Mouse (Mus musculus) kidney, embryonic 15.5 days (tissue): ENCODE results near the gene Nle1. TPM values are rescaled to one million over a fixed set of nuclear protein-coding genes. Genes with fewer than 3 reads are reported as not detected.

ENCODE experiments used
- ATAC-seq: fragments of 200-750 bp; cut with Nextera tagmentation; replicated peaks from 2 replicates; pipeline ENCODE4 v1.8.0; 2017; ENCODE audit warnings: moderate TSS enrichment; ENCODE audit not compliant: low FRiP score
- H3K27ac ChIP-seq: fragments of 300-500 bp; sonication (generic); 2 replicates; pipeline ENCODE4 v1.5.1; 2015; ENCODE audit warnings: mild to moderate bottlenecking, inconsistent platforms
- H3K27me3 ChIP-seq: fragments of 300-500 bp; sonication (generic); 2 replicates; pipeline ENCODE4 v1.6.1; 2015; ENCODE audit warnings: inconsistent platforms
- H3K36me3 ChIP-seq: fragments of 300-500 bp; sonication (generic); 2 replicates; pipeline ENCODE4 v1.6.1; 2015; ENCODE audit warnings: inconsistent platforms
- H3K4me1 ChIP-seq: fragments of 300-500 bp; sonication (generic); 2 replicates; pipeline ENCODE4 v1.6.1; 2015; ENCODE audit warnings: inconsistent platforms
- H3K4me2 ChIP-seq: fragments of 300-500 bp; sonication (generic); 2 replicates; pipeline ENCODE4 v1.6.1; 2015; ENCODE audit warnings: moderate library complexity, mild to moderate bottlenecking, inconsistent platforms
- H3K4me3 ChIP-seq: fragments of 300-500 bp; sonication (generic); replicated peaks from 2 replicates; pipeline ENCODE4 v1.5.1; 2015; ENCODE audit warnings: mild to moderate bottlenecking, inconsistent platforms
- H3K9ac ChIP-seq: fragments of 300-500 bp; sonication (generic); 2 replicates; pipeline ENCODE4 v1.6.1; 2015; ENCODE audit warnings: mild to moderate bottlenecking, inconsistent platforms
- H3K9me3 ChIP-seq: fragments of 300-500 bp; sonication (generic); replicated peaks from 2 replicates; pipeline ENCODE4 v1.6.1; 2016; ENCODE audit warnings: inconsistent platforms
- WGBS: fragments of 180-500 bp; shearing (Covaris S2); methylation state at CpG from one replicate; pipeline ENCODE4 v1.1.7; 2015; ENCODE audit warnings: mixed read lengths; 5-methylcytosine and 5-hydroxymethylcytosine counted together
- polyA plus RNA-seq: library from polyadenylated mRNA; unstranded; fragments of >200 nt; fragmentation: Nextera tagmentation; extraction: Ambion mirVana; gene quantifications from 2 replicates; pipeline ENCODE4 v1.2.1, GENCODE M21; 2015

Gene Nle1
- polyA plus RNA-seq, 1 experiment from 2014 or later = 40.0 TPM

DNA sequence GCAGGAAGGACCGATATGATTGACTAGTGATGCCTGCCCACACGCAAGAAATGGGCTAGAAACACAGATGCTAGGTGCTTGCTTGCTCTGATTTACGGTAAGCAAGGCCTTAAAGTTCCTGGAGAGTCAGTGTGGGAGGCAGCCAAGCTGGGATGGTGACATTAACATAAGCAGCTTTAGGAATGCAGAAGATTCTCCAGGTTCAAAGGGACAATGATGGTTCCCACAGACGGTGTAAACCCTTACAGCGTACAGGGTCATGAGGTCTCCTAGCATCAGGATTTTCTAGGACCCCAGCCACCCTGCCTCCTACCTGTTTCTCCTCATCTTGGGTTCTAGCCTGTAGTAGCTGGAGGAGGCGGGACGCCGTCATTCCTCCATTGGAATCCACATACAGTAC lies 25.0 kb downstream of the Nle1 start:
- no peak for ATAC-seq
- peaks cover 4% of the 10 kb centered on the region; the same call in 1 of the 2 replicates for H3K4me1 ChIP-seq

DNA sequence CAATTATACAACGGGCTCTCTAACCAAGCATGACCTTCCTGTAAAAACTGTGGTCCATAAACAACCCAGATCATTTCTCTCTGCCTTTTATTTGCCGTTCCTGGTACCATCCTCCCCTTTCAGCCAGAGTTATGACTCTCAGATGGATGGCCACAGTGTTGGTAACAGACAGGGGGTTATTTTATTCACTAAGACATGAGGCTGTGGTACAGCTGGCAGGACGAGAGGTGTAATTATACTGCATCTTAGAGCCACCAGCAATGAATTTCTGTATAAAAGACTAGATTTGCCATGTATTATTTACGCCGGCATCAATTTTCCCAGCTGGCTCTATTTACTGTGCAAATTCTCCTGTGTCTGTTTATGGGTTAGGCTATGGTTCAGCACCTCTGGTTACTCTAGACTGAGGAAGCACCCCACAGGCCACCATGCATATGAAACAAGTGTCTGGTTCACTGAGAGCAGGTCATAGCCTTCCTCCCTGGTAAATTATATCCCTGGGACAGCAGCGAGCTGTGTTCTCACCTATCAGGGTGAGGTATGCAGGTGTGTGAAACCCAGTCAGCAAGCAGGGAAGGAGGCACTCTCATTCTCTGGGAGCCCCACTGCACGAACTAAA lies 30.4 kb downstream of the Nle1 start:
- peak; percentile 66 for ATAC-seq
- H3K27ac ChIP-seq = peak overlapping the region; percentile 46; the same call in 1 of the 2 replicates
- no peak overlapping the region for H3K4me2 ChIP-seq
- H3K9me3 ChIP-seq = no peaks in the 10 kb centered on the region
- H3K9ac ChIP-seq = no peak overlapping the region
- H3K4me3 ChIP-seq = no peak overlapping the region
- WGBS = 53% methylated on average over 7 of the region's 7 CpGs
- H3K27me3 ChIP-seq = no peaks in the 10 kb centered on the region
- H3K4me1 ChIP-seq = 0 out of 2 replicates have a peak, but pooled peaks cover 3% of the 10 kb centered on the region
- H3K36me3 ChIP-seq = peaks cover 15% of the 10 kb centered on the region

More for the DNA sequence above, 25.0 kb downstream of the Nle1 start:
- H3K27me3 ChIP-seq = no peaks in the 10 kb centered on the region
- no peaks in the 10 kb centered on the region for H3K9me3 ChIP-seq
- 58% methylated on average over 8 of the region's 8 CpGs for WGBS
- no peak overlapping the region for H3K4me3 ChIP-seq
- H3K9ac ChIP-seq = no peak overlapping the region
- no peak overlapping the region for H3K27ac ChIP-seq
- no peak overlapping the region for H3K4me2 ChIP-seq
- peaks cover 15% of the 10 kb centered on the region for H3K36me3 ChIP-seq

DNA sequence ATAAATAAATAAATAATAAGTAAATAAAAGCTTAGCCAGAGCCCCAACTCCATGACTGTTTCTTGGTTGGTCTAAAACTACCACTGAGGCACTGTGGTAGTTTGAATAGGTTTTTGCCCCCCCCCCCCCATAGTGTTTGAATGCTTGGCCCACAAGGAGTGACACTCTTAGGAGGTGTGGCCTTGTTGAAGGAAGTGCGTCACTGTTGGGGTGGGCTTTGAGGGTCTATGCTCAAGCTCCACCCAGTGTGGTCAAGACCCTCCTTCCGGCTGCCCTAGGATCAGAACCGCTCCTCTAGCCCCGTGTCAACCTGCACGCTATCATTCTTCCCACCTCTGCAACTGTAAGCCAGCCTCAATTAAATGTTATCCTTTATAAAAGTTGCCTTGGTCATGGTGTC lies 32.6 kb downstream of the Nle1 start:
- H3K4me1 ChIP-seq = 0 out of 2 replicates have a peak, but pooled peaks cover 3% of the 10 kb centered on the region
- H3K36me3 ChIP-seq = peaks cover 8% of the 10 kb centered on the region
- H3K4me3 ChIP-seq = no peak overlapping the region
- no peaks in the 10 kb centered on the region for H3K9me3 ChIP-seq
- no peak for ATAC-seq
- no peaks in the 10 kb centered on the region for H3K27me3 ChIP-seq
- 90% methylated on average over 5 of the region's 5 CpGs for WGBS
- no peak overlapping the region for H3K27ac ChIP-seq
- H3K4me2 ChIP-seq = no peak overlapping the region
- H3K9ac ChIP-seq = no peak overlapping the region

DNA sequence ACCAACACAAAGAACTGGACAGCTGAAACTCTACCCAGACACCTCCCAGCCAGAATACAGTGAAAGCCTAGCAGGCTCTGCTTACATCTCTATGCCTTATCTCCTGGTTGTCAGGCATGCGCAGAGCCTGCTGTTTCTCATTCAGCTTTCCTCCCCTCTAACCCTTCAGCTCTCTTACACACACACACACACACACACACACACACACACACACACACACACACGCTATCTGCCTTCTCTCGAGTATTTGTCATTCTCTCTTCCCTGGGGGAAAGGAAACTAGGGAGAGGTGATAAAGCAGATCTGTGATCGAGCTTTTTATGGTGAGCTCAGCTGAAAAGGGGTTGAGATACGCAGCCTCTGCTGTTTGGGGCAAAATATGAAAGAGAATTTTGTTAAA lies 33.3 kb downstream of the Nle1 start:
- 56% methylated on average over 5 of the region's 5 CpGs for WGBS
- Histone ChIP-seq H3K9ac (no peak overlapping the region), H3K27me3 (no peaks in the 10 kb centered on the region), H3K9me3 (no peaks in the 10 kb centered on the region), H3K4me1 (peaks cover 5% of the 10 kb centered on the region; the same call in 1 of the 2 replicates), H3K27ac (no peak overlapping the region), H3K4me2 (no peak overlapping the region), H3K4me3 (no peak overlapping the region), H3K36me3 (peaks cover 7% of the 10 kb centered on the region)
- no peak for ATAC-seq

DNA sequence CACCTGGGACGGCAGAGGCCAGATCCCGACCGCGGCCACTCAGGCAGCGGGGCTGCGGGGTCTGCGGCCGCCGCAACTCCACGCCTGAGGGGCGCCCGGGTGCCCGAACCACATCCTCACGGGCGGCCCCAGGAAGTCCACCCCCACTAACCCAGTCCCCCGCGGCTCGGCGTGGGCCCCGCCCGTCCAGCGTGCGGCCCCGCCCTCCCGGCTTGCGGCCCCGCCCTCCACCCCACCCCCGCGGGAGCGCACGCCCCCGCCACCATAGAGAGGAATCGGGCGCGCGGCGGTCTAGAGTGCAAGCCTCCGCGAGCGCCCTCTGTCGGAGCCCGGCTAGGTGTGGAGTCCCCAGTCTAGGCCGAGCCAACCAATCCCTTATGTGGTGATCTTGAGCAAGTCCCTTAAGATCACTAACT lies 37.2 kb downstream of the Nle1 start, which contains the start of gene Rffl:
Gene Rffl, minus strand, starts transcription at position 180 of the 416 bp plus-strand sequence.
- Histone ChIP-seq H3K4me3 (peak within 1 kb of the TSS; percentile 96), H3K36me3 (no peaks in the 10 kb centered on the region), H3K9ac (peak within 1 kb of the TSS; percentile 72), H3K27ac (peak within 1 kb of the TSS; percentile 93), H3K4me2 (peak within 1 kb of the TSS; percentile 77), H3K9me3 (no peaks in the 10 kb centered on the region), H3K4me1 (peaks cover 9% of the 10 kb centered on the region; the same call in 1 of the 2 replicates), H3K27me3 (no peaks in the 10 kb centered on the region)
- peak; percentile 96 for ATAC-seq
- under 1% methylated on average over 42 of the region's 43 CpGs for WGBS

DNA sequence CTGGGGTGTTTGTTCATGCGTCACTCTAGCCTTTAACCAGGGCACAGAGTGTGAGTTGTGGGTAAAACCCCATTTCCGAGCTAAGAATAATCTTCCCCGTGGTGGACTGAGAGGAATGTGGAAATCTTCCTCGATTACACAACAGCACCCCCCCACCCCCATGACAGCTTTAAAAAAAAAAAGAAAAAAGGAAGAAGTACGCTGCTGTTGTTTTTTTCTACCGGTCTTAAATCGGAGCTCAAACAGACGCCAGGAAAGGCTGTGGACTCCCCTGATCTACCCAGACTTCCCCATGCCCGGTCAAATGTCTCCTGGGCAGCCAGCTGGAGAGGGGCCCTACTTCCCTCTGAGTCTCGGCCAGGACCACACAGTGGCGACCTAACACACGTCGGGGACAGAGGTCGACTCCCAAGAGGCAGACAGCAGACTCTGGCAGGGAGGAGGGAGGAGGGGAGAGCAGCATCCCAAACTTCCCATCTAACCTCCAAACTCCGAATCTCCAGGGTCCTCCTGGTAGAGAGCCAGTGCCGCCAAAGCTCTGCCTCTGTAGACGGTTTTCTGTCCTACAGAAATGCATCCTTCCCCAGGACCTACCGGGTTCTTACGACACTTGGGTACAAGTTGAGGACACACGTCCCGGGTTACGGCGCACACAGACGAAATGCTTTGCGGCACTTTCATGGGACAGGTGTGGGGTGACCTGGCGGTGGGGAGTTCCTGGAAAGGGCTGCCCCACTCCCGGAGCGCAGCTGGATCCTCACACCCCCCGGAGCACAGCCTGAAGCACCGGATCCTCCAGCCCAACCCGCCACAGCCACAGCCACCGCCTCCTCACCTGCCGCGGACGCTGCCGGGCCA lies 37.8 kb downstream of the Nle1 start:
- ATAC-seq = peak; percentile 91
- Histone ChIP-seq H3K4me1 (peaks cover 9% of the 10 kb centered on the region; the same call in 1 of the 2 replicates), H3K27ac (peak overlapping the region; percentile 93), H3K4me2 (peak overlapping the region; percentile 77), H3K9me3 (no peaks in the 10 kb centered on the region), H3K36me3 (no peaks in the 10 kb centered on the region), H3K27me3 (no peaks in the 10 kb centered on the region), H3K9ac (peak overlapping the region; percentile 72), H3K4me3 (peak overlapping the region; percentile 96)
- 1% methylated on average over 36 of the region's 36 CpGs for WGBS

DNA sequence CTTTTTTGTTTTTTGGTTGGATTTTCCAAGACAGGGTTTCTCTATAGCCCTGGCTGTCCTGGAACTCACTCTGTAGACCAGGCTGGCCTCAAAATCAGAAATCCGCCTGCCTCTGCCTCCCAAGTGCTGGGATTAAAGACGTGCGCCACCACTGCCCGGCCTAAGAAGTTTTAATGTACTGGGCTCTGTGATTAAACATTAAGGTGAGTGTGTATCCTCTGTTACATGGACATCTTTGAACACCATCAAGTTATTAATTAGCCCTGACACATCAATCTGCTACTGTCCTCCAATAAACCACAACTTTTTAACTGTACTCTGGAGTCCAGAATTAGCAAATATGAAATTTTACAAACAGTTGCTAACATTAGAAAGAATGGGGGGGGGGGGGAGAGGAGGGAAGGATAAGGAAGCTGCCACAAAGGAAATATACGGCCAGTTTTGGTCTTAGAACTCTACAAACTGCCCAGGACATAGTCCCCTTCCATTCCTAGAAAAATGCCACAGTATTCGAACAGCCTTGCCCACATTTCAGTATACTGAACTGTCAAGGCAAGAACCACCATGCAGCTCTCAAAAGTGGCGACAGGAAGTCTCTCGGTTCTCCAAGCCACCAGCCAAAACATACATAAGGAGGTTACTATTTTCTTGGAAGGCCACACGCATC lies 38.6 kb downstream of the Nle1 start:
- 54% methylated on average over 9 of the region's 9 CpGs for WGBS
- Histone ChIP-seq H3K4me1 (peaks cover 9% of the 10 kb centered on the region; the same call in 1 of the 2 replicates), H3K4me2 (peak overlapping the region; percentile 77), H3K9me3 (no peaks in the 10 kb centered on the region), H3K36me3 (no peaks in the 10 kb centered on the region), H3K27me3 (no peaks in the 10 kb centered on the region), H3K27ac (peak overlapping the region; percentile 93), H3K4me3 (peak overlapping the region; percentile 96), H3K9ac (peak overlapping the region; percentile 72)
- no peak for ATAC-seq

DNA sequence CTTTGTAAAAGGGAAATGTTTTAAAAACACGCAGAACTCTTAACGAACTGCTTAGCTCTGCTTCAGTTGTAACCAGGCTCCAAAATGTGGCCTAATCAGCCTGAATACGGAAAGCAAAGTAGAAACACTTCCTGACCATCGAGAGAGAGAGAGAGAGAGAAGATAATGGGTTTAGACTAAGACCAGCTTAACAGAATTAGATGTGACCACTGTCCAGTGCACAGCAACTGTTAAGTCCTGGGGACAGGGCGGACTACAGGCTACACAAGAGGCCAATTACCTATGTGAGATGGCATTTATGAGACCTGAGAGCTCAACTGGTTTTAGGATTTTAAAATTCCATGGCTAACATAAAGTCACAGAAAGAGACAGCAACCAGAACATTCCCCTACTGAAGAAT lies 40.3 kb downstream of the Nle1 start:
- H3K36me3 ChIP-seq = no peaks in the 10 kb centered on the region
- H3K9me3 ChIP-seq = no peaks in the 10 kb centered on the region
- H3K4me1 ChIP-seq = peaks cover 9% of the 10 kb centered on the region; the same call in 1 of the 2 replicates
- no peak for ATAC-seq
- no peak overlapping the region for H3K9ac ChIP-seq
- H3K4me2 ChIP-seq = no peak overlapping the region
- no peak overlapping the region for H3K27ac ChIP-seq
- WGBS = 79% methylated on average over 5 of the region's 5 CpGs
- H3K4me3 ChIP-seq = no peak overlapping the region
- no peaks in the 10 kb centered on the region for H3K27me3 ChIP-seq

DNA sequence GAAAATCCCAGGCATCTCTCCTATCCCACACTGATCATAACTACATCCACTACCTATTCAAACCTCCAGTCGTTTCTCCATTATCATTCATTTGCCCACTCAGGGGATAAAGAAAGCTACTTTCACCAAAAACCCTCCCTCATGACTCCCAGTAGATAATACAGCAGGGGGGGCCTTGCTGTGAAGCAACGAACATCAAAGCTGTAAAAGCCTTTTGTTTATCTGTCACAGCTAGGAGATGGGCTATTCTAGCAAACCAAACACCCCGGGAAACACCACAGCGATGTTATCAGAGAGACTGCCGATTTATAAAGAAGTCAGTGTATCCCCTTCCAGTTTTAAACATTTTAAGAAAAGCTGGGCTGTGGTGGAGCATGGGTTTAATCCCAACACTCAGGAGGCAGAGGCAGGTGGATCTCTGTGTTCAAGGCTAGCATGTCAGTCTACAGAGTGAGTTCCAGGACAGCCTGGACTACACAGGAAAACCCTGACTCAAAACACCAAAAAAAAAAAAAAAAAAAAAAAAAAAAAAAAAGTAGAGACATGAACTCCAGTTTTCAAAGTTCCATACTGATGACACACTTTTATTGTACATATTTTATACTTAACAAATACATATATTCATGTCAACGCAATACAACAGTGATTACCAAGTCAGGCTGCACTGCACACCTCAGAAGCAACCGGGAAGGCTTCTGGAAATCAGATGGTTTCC lies 41.2 kb downstream of the Nle1 start:
- ATAC-seq = no peak
- H3K4me1 ChIP-seq = peaks cover 13% of the 10 kb centered on the region
- no peak overlapping the region for H3K27ac ChIP-seq
- WGBS = 38% methylated on average over 7 of the region's 7 CpGs
- no peak overlapping the region for H3K4me2 ChIP-seq
- H3K9me3 ChIP-seq = no peaks in the 10 kb centered on the region
- no peak overlapping the region for H3K4me3 ChIP-seq
- no peaks in the 10 kb centered on the region for H3K36me3 ChIP-seq
- H3K27me3 ChIP-seq = no peaks in the 10 kb centered on the region
- no peak overlapping the region for H3K9ac ChIP-seq

DNA sequence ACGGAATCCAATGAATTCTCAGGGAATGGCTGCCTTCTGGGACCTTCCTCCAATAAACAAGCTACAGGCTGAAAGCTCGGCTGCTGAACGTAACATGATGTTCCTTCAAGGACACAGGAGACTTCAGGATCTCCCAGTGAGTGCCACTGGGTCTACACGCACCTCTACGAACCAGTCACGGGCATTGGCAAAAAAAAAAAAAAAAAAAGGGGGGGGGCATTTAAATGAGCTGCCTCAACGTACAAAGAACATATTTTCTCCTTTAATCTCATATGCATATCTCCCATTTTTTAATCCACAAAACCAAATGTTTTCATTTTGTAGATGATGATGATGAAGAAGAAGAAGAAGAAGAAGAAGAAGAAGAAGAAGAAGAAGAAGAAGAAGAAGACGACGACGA lies 42.3 kb downstream of the Nle1 start:
- Histone ChIP-seq H3K4me3 (no peak overlapping the region), H3K36me3 (no peaks in the 10 kb centered on the region), H3K4me1 (peaks cover 22% of the 10 kb centered on the region), H3K9me3 (no peaks in the 10 kb centered on the region), H3K27me3 (no peaks in the 10 kb centered on the region), H3K27ac (no peak overlapping the region), H3K4me2 (no peak overlapping the region), H3K9ac (no peak overlapping the region)
- no peak for ATAC-seq
- 84% methylated on average over 10 of the region's 10 CpGs for WGBS

DNA sequence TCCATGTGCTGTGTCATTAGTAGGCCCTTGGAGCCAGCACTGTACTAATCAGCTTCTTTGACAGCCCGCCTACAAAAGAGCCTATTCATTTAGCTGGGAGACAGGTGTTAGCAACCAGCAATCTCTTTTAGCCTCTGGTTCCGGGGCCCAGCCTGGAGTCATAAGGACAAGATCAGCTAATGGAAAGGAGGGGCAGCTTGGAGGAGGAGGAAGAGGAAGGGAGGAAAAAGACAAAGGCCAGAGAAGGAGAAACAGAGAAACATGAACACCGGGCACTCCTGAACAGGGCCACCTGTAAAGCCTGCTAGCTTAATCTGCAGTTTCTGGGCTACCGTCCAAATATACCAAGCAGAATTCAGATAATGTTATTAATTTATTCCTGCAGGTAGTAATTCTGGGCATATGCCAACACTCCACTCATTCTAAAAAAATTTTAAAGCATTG lies 44.7 kb downstream of the Nle1 start:
- Histone ChIP-seq H3K9me3 (no peaks in the 10 kb centered on the region), H3K27ac (peak overlapping the region; percentile 28; the same call in 1 of the 2 replicates), H3K4me3 (no peak overlapping the region), H3K4me2 (no peak overlapping the region), H3K4me1 (peaks cover 17% of the 10 kb centered on the region), H3K27me3 (no peaks in the 10 kb centered on the region), H3K9ac (no peak overlapping the region), H3K36me3 (no peaks in the 10 kb centered on the region)
- ATAC-seq = no peak
- WGBS = 67% methylated on average over 4 of the region's 4 CpGs
